Mouse (Mus musculus) cortical plate, adult 2 months (tissue): ENCODE measurements around the gene Dnajc8.

Experiments
- CTCF ChIP-seq: fragments of 200-500 bp; IDR thresholded peaks from 2 replicates; pipeline ENCODE4 v1.5.1; 2011; ENCODE audit warnings: mild to moderate bottlenecking, control low read depth, low read length; ENCODE audit not compliant: insufficient read depth; ENCODE audit errors: extremely low read depth
- POLR2A ChIP-seq: fragments of 200-500 bp; IDR thresholded peaks from 2 replicates; pipeline ENCODE4 v1.6.1; 2011; ENCODE audit warnings: mild to moderate bottlenecking, low read length, control low read depth; ENCODE audit not compliant: insufficient read depth; ENCODE audit errors: extremely low read depth

DNA sequence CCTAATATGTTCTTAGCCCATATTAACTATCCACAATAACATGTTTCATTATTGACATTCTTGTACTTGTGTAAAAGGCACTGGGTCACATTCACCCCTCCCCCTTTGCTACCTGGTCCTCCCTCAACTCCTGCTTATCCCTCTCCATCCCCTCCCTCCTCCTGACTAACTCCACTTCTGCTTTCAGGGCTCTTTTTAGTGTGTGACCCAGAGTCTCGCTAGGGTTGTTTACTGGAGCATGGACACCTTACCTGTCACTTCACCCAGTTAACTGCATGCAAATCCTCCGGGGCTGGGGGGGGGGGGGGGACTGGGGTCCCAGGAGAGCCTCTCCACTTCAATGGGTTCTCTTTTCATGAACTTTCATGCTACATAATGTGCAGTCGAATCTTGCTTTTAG lies 48.4 kb downstream of the Dnajc8 start:
- TF ChIP-seq POLR2A (no peak), CTCF (no peak)
